Mouse (Mus musculus) embryonic stem cell, embryonic (primary cell): ENCODE measurements at regions not wholly inside any gene's neighbourhood (a gene's known extent, or its start where the extent isn't known, plus 50 kb on each side); places are given as distances from the start of the nearest gene placed in this dataset.

Experiments used
- CTCF ChIA-PET, 4 experiments: fragments of 300-600 bp in 2 of 4; fragments of 350-600 bp in 2 of 4; sonication (Branson Sonifier 250); formaldehyde crosslinking; loops; one replicate each; lab custom pipeline; 2022; ENCODE audit warnings: inconsistent platforms in 2 of 4; lab: Charles Lee
- POLR2A ChIA-PET, 4 experiments: fragments of 300-600 bp in 2 of 4; fragments of 350-600 bp in 2 of 4; sonication (Branson Sonifier 250); formaldehyde crosslinking; loops; one replicate each; lab custom pipeline; 2022; ENCODE audit warnings: antibody characterized with exemption in 4 of 4, inconsistent platforms in 1 of 4; lab: Charles Lee

DNA sequence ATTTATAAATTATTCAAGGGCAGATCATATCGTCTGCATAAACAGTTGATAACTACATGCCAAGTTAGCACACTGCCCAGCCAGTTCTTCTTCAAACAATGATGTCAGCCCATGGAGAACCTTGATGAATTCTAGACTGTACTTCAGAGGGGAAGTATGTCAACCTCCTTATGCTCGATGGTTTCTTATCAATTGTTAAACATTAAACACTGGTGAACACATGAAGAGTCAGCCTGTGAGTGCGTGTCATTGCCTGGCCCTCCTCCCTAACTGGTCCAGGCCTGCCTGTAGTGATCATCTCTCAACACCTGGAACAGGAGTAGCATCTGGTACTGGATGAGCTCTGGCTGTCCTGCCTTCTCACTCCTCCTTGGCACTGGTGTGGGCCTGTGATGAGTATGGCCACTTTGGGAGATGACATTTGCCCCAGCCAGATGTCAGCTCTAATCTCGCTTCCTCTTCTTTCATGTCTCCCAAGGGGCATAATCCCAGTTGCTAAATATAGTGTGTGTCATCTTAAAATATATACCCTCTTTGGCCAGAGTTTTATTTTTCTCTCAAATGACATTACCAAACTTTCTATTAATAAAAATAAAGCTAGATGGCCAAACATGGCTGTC, 82.6 kb upstream of the Dusp10 start:
- CTCF ChIA-PET, result no interaction called here
- POLR2A ChIA-PET, result interaction anchor here in 1 of 4 experiments (0.5 kb wide), 1 partner anchor 1589 kb away, joined by 4 read pairs; the partner anchor contains the start of gene Fbxo28

- ChIA-PET POLR2A (interaction anchor here in 1 of 4 experiments (0.5 kb wide), 1 partner anchor 1589 kb away, joined by 4 read pairs; the partner anchor contains the start of gene Fbxo28), CTCF (no interaction called here)
Observed at GRCm38 (mm10) chr1:183931141-183931540, 82.0 kb upstream of the Dusp10 start.

DNA sequence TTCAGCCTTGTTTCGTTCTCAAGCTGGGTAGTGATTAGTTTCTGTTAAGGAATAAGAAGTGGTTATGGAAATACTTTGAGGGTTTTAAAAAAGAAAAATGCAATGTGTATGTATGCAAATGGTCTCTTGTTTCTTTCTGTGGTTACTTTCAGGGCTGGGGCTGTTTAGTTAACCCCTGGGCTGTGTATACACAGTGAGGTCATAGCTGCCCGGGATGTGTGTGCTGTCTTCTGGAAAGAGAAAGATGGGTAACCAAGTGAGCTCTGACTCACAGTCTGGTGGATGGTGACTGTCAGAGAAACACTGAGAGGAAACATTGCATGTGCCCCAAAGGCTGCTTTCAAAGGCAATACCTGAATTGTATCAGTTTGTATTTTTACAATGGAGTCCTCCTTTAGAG, 79.3 kb upstream of the Dusp10 start:
- ChIA-PET POLR2A (interaction anchor here in 1 of 4 experiments (0.5 kb wide), 1 partner anchor 797 kb away, joined by 3 read pairs; no protein-coding TSS in a partner anchor), CTCF (interaction anchor here in 1 of 4 experiments (0.6 kb wide), 1 partner anchor 894 kb away, joined by 3 read pairs; no protein-coding TSS in a partner anchor)

- POLR2A ChIA-PET, result interaction anchor here in 2 of 4 experiments (0.6 to 1.1 kb wide), 2 partner anchors 86 to 98 kb away, joined by 3 to 4 read pairs; no protein-coding TSS in a partner anchor
Observed at GRCm38 (mm10) chr1:183937166-183937565, 75.9 kb upstream of the Dusp10 start.

DNA sequence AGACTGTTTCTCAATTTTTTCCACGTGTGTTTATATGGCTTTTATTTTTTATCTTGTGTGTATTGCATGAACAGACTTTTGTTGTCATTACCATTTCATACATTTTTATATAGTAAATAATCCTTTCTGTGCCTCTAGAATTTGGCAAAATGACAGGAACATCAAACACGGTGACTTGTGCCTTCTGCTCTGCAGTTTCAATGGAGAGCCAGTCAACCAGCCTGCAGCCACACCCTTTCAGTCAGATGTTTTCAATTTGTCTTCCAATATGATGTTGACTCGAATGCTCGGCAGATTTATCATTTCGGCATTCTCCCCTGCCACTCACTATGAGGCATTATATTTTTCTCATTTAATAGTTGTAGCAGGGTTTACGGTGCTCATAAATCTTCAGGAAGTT, 74.7 kb upstream of the Dusp10 start:
- CTCF ChIA-PET, result no interaction called here
- POLR2A ChIA-PET, result interaction anchor here in 1 of 4 experiments (0.7 kb wide), 1 partner anchor 122 kb away, joined by 3 read pairs; no protein-coding TSS in a partner anchor

More at GRCm38 (mm10) chr1:183937166-183937565, 75.9 kb upstream of the Dusp10 start:
- CTCF ChIA-PET, result no interaction called here

- CTCF ChIA-PET, result no interaction called here
- POLR2A ChIA-PET, result no interaction called here
Observed at GRCm38 (mm10) chr1:183940706-183941105, 72.4 kb upstream of the Dusp10 start.

DNA sequence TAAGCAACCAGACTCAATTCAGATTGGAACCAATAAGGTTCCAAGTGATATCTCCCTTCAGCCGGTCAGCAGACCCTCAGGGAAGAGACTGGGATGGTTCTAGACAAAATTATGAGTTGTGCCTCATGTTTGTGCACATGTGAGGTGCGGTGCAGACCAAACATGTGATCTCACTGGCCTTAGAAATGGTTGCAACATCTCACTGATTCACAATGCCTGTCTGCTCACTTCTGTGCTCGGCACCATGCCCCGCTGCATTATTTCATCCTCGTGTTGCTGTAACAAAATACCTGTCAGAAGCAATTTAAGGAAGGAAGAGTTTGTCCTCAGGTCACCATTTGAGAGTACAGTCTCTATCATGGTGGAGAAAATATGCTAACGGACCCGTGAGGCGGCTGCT, 66.9 kb upstream of the Dusp10 start:
- CTCF ChIA-PET, result no interaction called here
- POLR2A ChIA-PET, result no interaction called here

DNA sequence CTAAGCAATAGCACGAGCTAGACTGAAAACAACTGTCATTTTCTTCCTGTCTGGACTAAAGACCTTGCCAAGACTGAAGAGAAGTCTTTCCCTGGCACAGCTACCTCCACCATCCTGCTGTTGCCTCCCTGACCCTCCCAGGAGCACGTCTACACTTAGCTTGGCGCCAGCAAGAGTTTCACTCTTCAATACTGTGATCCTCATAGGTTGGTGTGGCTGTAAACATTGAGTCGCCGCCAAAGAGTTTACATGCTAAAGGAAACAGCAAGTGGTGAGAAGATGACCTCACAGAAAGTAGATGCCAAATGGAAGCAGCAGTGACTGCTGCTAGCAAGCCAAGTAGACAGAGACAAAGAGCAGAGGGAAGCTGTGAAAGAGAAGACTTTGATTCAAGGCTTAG, 66.0 kb upstream of the Dusp10 start:
- ChIA-PET POLR2A (no interaction called here), CTCF (interaction anchor here in 1 of 4 experiments (0.6 kb wide), 1 partner anchor 162 kb away, joined by 3 read pairs; no protein-coding TSS in a partner anchor)

DNA sequence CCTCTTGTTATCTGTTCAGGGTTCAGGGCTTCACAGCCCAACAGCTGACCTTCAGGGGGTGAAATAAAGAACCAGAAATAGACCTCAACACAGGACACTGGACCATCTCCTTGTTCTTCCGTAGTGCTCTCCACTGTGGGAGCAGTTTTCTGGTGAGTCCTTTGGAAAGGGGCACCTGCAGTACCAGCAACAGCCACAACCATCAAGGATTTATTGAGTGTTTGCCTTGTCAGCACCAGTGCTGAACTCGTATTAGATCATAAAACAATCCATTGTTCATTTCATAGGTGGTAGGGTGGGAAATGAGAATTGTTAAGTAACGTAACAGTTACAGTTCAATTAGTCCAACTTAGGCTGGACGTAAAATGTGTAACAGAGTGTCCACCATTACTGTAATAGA, 63.9 kb upstream of the Dusp10 start:
- POLR2A ChIA-PET, result no interaction called here
- CTCF ChIA-PET, result interaction anchor here in 2 of 4 experiments (0.6 kb wide), 3 partner anchors 32 to 1168 kb away, joined by 3 to 6 read pairs (median 3); no protein-coding TSS in a partner anchor

DNA sequence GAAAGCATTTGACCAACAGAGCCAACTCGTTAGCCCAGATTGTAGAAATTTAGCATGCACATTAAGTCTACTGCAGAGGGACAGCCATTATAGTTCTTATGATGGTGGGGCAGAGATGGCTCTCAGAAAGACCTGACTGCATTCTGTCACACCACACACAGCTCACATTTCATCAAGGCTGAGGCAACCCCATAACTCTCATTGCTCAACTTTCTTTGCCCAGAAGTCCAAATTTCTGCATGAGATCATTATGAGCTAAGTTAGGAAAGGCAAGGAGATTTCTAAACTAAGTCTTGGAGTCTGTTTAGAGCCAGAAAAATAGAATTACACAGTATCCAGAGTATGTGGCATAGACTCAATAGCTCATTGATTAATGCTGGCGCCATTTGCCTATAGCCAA, 59.0 kb upstream of the Dusp10 start:
- ChIA-PET CTCF (no interaction called here), POLR2A (no interaction called here)

DNA sequence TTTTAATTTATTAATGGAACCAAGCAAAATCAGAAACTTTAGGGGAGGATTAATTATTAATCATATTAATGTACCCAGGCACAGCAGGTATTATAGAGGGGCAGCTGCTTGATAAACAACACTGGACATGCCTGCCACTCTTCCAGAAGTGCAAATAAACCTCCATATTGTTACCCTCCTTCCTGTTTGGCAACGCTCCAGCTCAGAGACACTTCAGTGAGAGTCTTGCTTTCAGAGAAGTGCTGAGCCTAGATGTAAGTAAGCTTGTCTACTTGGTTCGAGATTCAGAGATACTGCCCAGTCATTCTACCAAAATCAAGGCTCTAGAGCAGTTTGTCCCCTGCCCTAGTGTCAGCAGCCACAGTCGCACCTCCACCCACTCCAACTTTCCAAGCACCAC, 56.7 kb upstream of the Dusp10 start:
- POLR2A ChIA-PET, result no interaction called here
- CTCF ChIA-PET, result no interaction called here

GRCm38 (mm10) chr1:183961383-183961782, 51.7 kb upstream of the Dusp10 start:
- ChIA-PET CTCF (no interaction called here), POLR2A (no interaction called here)

- ChIA-PET POLR2A (no interaction called here), CTCF (interaction anchor here in 1 of 4 experiments (0.6 kb wide), 1 partner anchor 227 kb away, joined by 4 read pairs; no protein-coding TSS in a partner anchor)
Observed at GRCm38 (mm10) chr1:183962486-183962885, 50.6 kb upstream of the Dusp10 start.

- POLR2A ChIA-PET, result no interaction called here
- CTCF ChIA-PET, result no interaction called here
Observed at GRCm38 (mm10) chr1:183963286-183963685, 49.8 kb upstream of the Dusp10 start.
